Mouse (Mus musculus) neural tube, embryonic 14.5 days (tissue): ENCODE measurements around the gene Asic4. TPM values are rescaled to one million over a fixed set of nuclear protein-coding genes. Genes with fewer than 3 reads are reported as not detected.

Experiments
- ATAC-seq: fragments of 200-750 bp; cut with Nextera tagmentation; 2 replicates; pipeline ENCODE4 v1.8.0; 2017; ENCODE audit warnings: low read depth, mild to moderate bottlenecking, moderate TSS enrichment, moderate library complexity
- H3K27ac ChIP-seq: fragments of 300-500 bp; sonication (generic); 2 replicates; pipeline ENCODE4 v1.5.1; 2014; ENCODE audit warnings: low read depth, mild to moderate bottlenecking, control low read depth, low read length, moderate library complexity, mixed read lengths
- H3K27me3 ChIP-seq: fragments of 300-500 bp; sonication (generic); 2 replicates; pipeline ENCODE4 v1.6.1; 2014; ENCODE audit warnings: low read length; ENCODE audit not compliant: control insufficient read depth, insufficient read depth
- H3K36me3 ChIP-seq: fragments of 300-500 bp; sonication (generic); 2 replicates; pipeline ENCODE4 v1.6.1; 2014; ENCODE audit warnings: low read length, mixed read lengths; ENCODE audit not compliant: control insufficient read depth, insufficient read depth
- H3K4me1 ChIP-seq: fragments of 300-500 bp; sonication (generic); 2 replicates; pipeline ENCODE4 v1.6.1; 2014; ENCODE audit warnings: low read length; ENCODE audit not compliant: control insufficient read depth, insufficient read depth
- H3K4me2 ChIP-seq: fragments of 300-500 bp; sonication (generic); 2 replicates; pipeline ENCODE4 v1.6.1; 2014; ENCODE audit warnings: mild to moderate bottlenecking, low read depth, low read length, control low read depth
- H3K4me3 ChIP-seq: fragments of 300-500 bp; sonication (generic); 2 replicates; pipeline ENCODE4 v1.5.1; 2014; ENCODE audit warnings: low read depth, low read length, control low read depth, mixed read lengths
- H3K9ac ChIP-seq: fragments of 300-500 bp; sonication (generic); replicated peaks from 2 replicates; pipeline ENCODE4 v1.6.1; 2014; ENCODE audit warnings: low read depth, mild to moderate bottlenecking, control low read depth, low read length, mixed read lengths
- H3K9me3 ChIP-seq: fragments of 300-500 bp; sonication (generic); 2 replicates; pipeline ENCODE4 v1.6.1; 2016; ENCODE audit warnings: low read length; ENCODE audit not compliant: control insufficient read depth
- WGBS: fragments of 180-500 bp; shearing (Covaris S2); extraction: QIAGEN DNeasy Blood & Tissue Kit; methylation state at CpG from one replicate; pipeline ENCODE4 v1.1.7; 2014; 5-methylcytosine and 5-hydroxymethylcytosine counted together
- polyA plus RNA-seq: library from polyadenylated mRNA; unstranded; fragments of >200 nt; fragmentation: Nextera tagmentation; extraction: Ambion mirVana; gene quantifications from 2 replicates; pipeline ENCODE4 v1.2.1, GENCODE M21; 2014

Gene Asic4
- polyA plus RNA-seq, 1 experiment from 2014 or later, result 6.9 TPM

- no peaks in the 10 kb centered on the region for H3K27me3 ChIP-seq
- ATAC-seq, result no peak
- no peaks in the 10 kb centered on the region for H3K9me3 ChIP-seq
- H3K36me3 ChIP-seq, result no peaks in the 10 kb centered on the region
- peaks cover 12% of the 10 kb centered on the region for H3K4me1 ChIP-seq
- H3K4me3 ChIP-seq, result no peak overlapping the region
- peak overlapping the region; percentile 44; the same call in 1 of the 2 replicates for H3K4me2 ChIP-seq
- peak overlapping the region; percentile 28; the same call in 1 of the 2 replicates for H3K9ac ChIP-seq
- WGBS, result 5% methylated on average over 8 of the region's 10 CpGs
- H3K27ac ChIP-seq, result peak overlapping the region; percentile 52
These were observed 7.4 kb downstream of the Asic4 start for GRCm38 (mm10) chr1:75457710-75458024.

GRCm38 (mm10) chr1:75458025-75458788 lies 8.0 kb downstream of the Asic4 start:
- no peaks in the 10 kb centered on the region for H3K9me3 ChIP-seq
- no peaks in the 10 kb centered on the region for H3K36me3 ChIP-seq
- H3K4me2 ChIP-seq, result peak overlapping the region; percentile 44
- ATAC-seq, result peak; percentile 38
- H3K9ac ChIP-seq, result peak overlapping the region; percentile 28; the same call in 1 of the 2 replicates
- WGBS, result 1% methylated on average over 42 of the region's 42 CpGs
- H3K27ac ChIP-seq, result peak overlapping the region; percentile 73
- H3K4me3 ChIP-seq, result peak overlapping the region; percentile 16; the same call in 1 of the 2 replicates
- H3K4me1 ChIP-seq, result peaks cover 12% of the 10 kb centered on the region
- no peaks in the 10 kb centered on the region for H3K27me3 ChIP-seq

GRCm38 (mm10) chr1:75458789-75459684 lies 8.8 kb downstream of the Asic4 start:
- Histone ChIP-seq H3K9ac (0 out of 2 replicates have a peak overlapping the region, but pooled peaks have one; percentile 28), H3K36me3 (no peaks in the 10 kb centered on the region), H3K4me3 (peak overlapping the region; percentile 16; the same call in 1 of the 2 replicates), H3K27me3 (no peaks in the 10 kb centered on the region), H3K9me3 (no peaks in the 10 kb centered on the region), H3K27ac (peak overlapping the region; percentile 73), H3K4me1 (peaks cover 12% of the 10 kb centered on the region), H3K4me2 (peak overlapping the region; percentile 44)
- no peak for ATAC-seq
- WGBS, result 18% methylated on average over 23 of the region's 23 CpGs

- 68% methylated on average over 7 of the region's 7 CpGs for WGBS
- H3K4me3 ChIP-seq, result no peak overlapping the region
- H3K4me2 ChIP-seq, result no peak overlapping the region
- H3K9ac ChIP-seq, result no peak overlapping the region
- no peak for ATAC-seq
- no peaks in the 10 kb centered on the region for H3K27me3 ChIP-seq
- H3K27ac ChIP-seq, result no peak overlapping the region
- H3K36me3 ChIP-seq, result no peaks in the 10 kb centered on the region
- peaks cover 12% of the 10 kb centered on the region for H3K4me1 ChIP-seq
- no peaks in the 10 kb centered on the region for H3K9me3 ChIP-seq
These were observed 10.1 kb downstream of the Asic4 start for GRCm38 (mm10) chr1:75460297-75460696.

GRCm38 (mm10) chr1:75462636-75463035 lies 12.4 kb downstream of the Asic4 start:
- no peaks in the 10 kb centered on the region for H3K9me3 ChIP-seq
- H3K4me2 ChIP-seq, result no peak overlapping the region
- no peak overlapping the region for H3K4me3 ChIP-seq
- no peak overlapping the region for H3K27ac ChIP-seq
- ATAC-seq, result no peak
- no peaks in the 10 kb centered on the region for H3K27me3 ChIP-seq
- H3K36me3 ChIP-seq, result no peaks in the 10 kb centered on the region
- 25% methylated on average over 1 of the region's 1 CpGs for WGBS
- no peak overlapping the region for H3K9ac ChIP-seq
- H3K4me1 ChIP-seq, result peaks cover 5% of the 10 kb centered on the region

GRCm38 (mm10) chr1:75463652-75464204 lies 13.5 kb downstream of the Asic4 start:
- no peaks in the 10 kb centered on the region for H3K27me3 ChIP-seq
- ATAC-seq, result no peak
- no peaks in the 10 kb centered on the region for H3K36me3 ChIP-seq
- H3K27ac ChIP-seq, result no peak overlapping the region
- H3K4me1 ChIP-seq, result no peaks in the 10 kb centered on the region; the same call in 1 of the 2 replicates
- no peak overlapping the region for H3K9ac ChIP-seq
- WGBS, result 84% methylated on average over 5 of the region's 5 CpGs
- no peaks in the 10 kb centered on the region for H3K9me3 ChIP-seq
- H3K4me3 ChIP-seq, result no peak overlapping the region
- no peak overlapping the region for H3K4me2 ChIP-seq

- peak; percentile 75 for ATAC-seq
- Histone ChIP-seq H3K4me3 (no peak overlapping the region), H3K9ac (no peak overlapping the region), H3K4me2 (no peak overlapping the region), H3K27me3 (no peaks in the 10 kb centered on the region), H3K27ac (no peak overlapping the region), H3K36me3 (peaks cover under 1% of the 10 kb centered on the region; the same call in 1 of the 2 replicates), H3K9me3 (no peaks in the 10 kb centered on the region), H3K4me1 (no peaks in the 10 kb centered on the region)
- WGBS, result 8% methylated on average over 14 of the region's 14 CpGs
These were observed 17.1 kb downstream of the Asic4 start for GRCm38 (mm10) chr1:75467215-75467927.

- Histone ChIP-seq H3K4me2 (no peak overlapping the region), H3K4me3 (no peak overlapping the region), H3K27ac (no peak overlapping the region), H3K9ac (no peak overlapping the region), H3K27me3 (no peaks in the 10 kb centered on the region), H3K9me3 (no peaks in the 10 kb centered on the region), H3K36me3 (peaks cover 16% of the 10 kb centered on the region), H3K4me1 (no peaks in the 10 kb centered on the region)
- 74% methylated on average over 17 of the region's 17 CpGs for WGBS
- ATAC-seq, result no peak
These were observed 19.1 kb downstream of the Asic4 start for GRCm38 (mm10) chr1:75469287-75469825.
